Mouse (Mus musculus): Measurements from ENCODE around the gene Rin3. TPM values are rescaled to one million over a fixed set of nuclear protein-coding genes. Genes with fewer than 3 reads are reported as not detected.
"Not testable (repeated sequence)": the region's sequence is repeated elsewhere in the genome, so short reads cannot be mapped to it uniquely, and the experiment has no call there.

Rin3 gene
- total RNA-seq, 2 experiments from 2014 or later = 3.8 to 5.9 TPM

DNA sequence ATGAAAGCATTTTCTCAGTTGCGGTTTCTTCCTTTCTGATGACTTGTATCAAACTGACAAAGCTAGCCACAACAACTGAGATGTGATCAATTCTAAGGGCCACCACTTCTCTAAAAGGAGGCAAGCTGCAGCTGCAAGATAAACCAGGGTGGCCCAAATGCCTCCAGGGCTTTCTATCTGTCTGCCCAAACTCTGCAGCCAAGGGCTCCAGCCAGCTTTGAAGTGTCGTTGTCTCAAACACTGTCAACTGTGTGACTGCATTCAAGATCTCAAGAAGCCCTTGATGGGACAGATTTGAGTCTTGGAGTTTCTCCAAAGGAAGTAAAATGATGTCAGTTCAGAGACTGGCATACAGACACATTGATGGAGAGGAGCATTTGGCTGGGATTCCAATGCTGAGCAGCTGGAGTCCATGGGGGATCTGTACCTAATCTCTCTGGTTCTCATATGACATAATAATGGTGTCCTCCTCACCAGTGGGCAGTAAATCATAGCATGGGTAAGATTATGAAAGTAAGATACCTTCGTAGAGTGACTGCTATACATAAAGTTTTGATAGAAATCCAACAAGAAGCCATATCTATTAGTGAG, 24.2 kb upstream of the Rin3 start:
- intact Hi-C loops (cut with DNase I) = no loop called here
- Histone ChIP-seq H3K27ac (no peak overlapping the region), H3K4me3 (no peak overlapping the region)
- DNase-seq (ENCODE audit: extremely low spot score in 1 of 2, low spot score in 2 of 2) = no peak
- TF ChIP-seq CTCF (IDR thresholded peaks at IDR 0.05) = no peak

DNA sequence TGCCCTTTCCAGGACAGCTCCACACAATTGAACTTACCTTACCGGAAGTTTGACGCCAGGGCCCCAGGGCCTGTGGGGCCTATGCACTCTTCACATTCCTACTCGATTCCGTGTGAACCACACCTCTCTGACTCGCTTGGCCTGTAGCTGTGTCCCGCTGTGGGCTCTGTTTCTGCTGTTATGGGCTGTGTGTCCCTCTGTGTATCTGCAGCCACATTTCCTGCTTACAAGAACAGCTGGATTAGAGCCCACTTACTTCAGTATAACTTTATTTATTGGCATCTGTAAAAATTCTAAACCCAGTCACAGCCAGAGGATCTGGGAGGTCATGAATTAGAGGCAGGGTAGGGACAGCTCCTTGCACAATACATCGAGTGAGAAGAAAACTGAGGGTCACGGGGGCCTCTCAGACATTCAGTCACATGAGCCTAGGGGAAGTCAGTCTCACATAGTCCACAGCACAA, 20.9 kb upstream of the Rin3 start:
- intact Hi-C loops (cut with DNase I) = no loop called here
- no peak for TF ChIP-seq CTCF (IDR thresholded peaks at IDR 0.05)
- DNase-seq (ENCODE audit: extremely low spot score in 1 of 2, low spot score in 2 of 2) = no peak
- Histone ChIP-seq H3K27ac (no peak overlapping the region), H3K4me3 (no peak overlapping the region)

DNA sequence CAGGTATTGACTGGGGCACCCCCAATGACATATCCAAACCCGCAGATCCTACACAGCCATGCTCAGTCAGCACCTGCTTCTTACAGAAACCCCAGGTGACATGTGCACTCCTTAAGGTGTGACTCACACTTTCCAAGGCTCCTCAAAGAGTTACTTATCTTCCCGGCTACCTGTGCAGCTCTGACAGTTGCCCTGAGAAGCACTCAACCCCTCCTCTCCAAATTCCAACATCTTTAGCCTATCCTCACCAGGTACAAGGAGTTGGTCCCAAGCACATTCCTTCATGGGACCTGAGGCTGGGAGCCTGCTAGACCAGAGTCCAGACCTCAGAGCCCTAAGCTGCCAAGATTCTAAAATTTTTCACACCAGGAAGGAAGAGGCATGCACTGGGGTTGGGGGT, 20.0 kb upstream of the Rin3 start:
- no peak for TF ChIP-seq CTCF (IDR thresholded peaks at IDR 0.05)
- Histone ChIP-seq H3K4me3 (no peak overlapping the region), H3K27ac (no peak overlapping the region)
- intact Hi-C loops (cut with DNase I) = no loop called here
- no peak for DNase-seq (ENCODE audit: extremely low spot score in 1 of 2, low spot score in 2 of 2)

DNA sequence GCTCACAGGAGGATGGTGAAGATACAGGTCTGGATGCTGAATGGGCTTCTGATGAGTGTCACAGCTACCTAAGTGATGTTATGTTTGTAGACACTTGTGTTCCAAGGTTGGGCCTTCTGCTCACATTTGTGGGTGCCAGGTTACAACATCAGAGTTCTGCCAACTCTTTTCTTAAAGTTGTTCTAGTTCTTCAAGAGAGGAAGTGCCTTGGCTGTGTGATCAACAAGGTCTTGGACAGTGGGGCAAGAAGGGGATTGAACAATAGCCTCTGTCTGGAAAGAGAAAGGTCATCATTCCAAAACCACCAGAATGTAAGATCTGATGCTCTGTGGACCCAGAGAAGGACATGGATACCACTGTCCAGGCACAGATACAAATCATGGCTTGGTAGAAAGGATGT, 19.6 kb upstream of the Rin3 start:
- DNase-seq (ENCODE audit: extremely low spot score in 1 of 2, low spot score in 2 of 2) = no peak
- H3K4me3 ChIP-seq = no peak overlapping the region
- no peak for TF ChIP-seq CTCF (IDR thresholded peaks at IDR 0.05)
- intact Hi-C loops (cut with DNase I) = no loop called here
- H3K27ac ChIP-seq = no peak overlapping the region

DNA sequence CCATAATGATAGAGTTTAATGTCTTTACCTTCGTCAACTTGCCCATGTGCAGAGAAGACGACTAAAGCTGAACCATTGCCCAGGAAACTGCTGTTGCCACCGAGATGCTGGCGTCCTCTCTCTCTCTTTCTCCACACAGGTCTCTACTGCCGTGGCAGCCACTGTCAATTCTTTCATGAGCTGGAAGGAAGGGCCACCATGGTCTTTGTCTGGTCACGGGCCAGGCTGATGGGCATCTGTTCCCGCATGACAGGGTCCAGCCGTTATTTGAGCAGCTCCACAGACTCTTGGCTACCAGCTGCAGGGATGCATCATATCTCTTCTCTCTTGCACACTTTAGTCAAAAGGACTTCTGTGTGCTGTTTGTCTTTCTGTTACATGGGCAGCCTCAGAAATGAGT, 16.4 kb upstream of the Rin3 start:
- DNase-seq (ENCODE audit: extremely low spot score in 1 of 2, low spot score in 2 of 2) = no peak
- TF ChIP-seq CTCF (IDR thresholded peaks at IDR 0.05) = no peak
- Histone ChIP-seq H3K27ac (no peak overlapping the region), H3K4me3 (no peak overlapping the region)
- intact Hi-C loops (cut with DNase I) = no loop called here

DNA sequence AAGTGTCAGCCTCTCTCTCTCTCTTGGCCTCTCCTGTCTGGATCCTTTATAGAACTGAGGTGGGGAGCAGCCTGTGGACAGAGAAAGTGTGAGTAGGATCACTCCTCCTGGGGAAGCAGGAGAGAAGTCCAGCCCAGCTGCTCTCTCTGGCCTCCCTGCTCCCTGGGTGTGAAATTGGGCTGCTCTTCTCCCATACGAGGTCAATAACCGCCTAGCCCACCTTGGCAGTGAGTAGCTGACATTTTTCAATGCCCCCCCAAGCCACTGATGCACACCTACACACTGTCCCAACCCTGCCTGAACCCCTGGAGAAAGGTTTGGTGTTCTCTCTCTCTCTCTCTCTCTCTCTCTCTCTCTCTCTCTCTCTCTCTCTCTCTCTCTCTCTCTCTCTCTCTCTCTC, 13.7 kb upstream of the Rin3 start:
- intact Hi-C loops (cut with DNase I) = no loop called here
- Histone ChIP-seq H3K4me3 (no peak overlapping the region), H3K27ac (no peak overlapping the region)
- TF ChIP-seq CTCF (IDR thresholded peaks at IDR 0.05) = no peak
- no peak for DNase-seq (ENCODE audit: extremely low spot score in 1 of 2, low spot score in 2 of 2)

DNA sequence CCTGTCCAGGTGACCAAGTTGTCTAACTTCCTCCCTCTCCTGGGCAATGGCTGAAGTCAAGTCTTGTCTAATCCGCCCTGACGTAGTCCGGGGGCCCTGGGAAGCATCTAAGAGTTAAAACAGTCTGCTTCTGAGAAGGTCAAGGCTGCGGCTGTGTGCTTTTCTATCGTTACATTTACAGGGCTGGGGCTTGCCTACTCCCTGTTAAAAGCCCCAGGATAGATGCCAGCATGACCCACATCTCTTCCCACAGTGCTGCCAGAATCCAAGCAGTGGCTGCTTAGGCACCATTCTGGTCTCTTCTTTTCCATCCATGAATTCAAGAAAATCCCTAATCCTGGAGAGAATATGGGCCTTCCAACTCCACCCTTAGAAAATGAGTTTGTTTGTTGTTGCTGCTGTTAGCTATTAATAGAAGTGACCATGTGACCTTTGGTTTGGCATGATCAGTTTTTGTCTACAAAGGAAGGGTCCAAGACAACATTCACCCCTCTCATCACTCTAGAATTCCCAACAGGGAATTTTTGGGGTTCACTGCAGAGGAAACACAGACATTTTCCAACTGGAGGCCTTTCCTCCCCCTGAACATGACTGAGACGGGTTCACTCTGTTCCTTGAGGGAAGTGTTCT, 12.0 kb upstream of the Rin3 start:
- no peak overlapping the region for H3K27ac ChIP-seq
- no peak for TF ChIP-seq CTCF (IDR thresholded peaks at IDR 0.05)
- intact Hi-C loops (cut with DNase I) = no loop called here
- no peak overlapping the region for H3K4me3 ChIP-seq
- DNase-seq (ENCODE audit: extremely low spot score in 1 of 2, low spot score in 2 of 2) = no peak

DNA sequence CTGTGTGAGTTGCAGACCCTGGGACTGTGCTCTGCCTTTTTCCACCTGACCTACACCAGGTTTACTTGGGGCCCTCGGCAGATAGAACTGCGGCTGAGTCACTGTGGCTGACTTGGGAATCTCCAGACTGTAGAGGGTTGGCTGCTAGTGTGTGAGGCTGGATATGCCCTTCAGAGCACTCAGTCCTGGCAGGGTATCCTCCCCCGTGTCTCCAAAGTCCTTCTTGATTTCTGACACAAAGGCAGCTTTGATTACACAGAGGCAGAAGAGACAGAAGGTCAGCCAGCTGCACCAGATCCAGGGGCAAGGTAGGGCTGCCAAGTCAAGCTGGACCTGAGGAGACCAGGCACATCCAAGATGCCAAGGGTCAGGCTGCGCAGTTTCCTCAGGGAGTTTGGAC, 11.4 kb upstream of the Rin3 start:
- no peak for DNase-seq (ENCODE audit: extremely low spot score in 1 of 2, low spot score in 2 of 2)
- no peak overlapping the region for H3K4me3 ChIP-seq
- H3K27ac ChIP-seq = no peak overlapping the region
- intact Hi-C loops (cut with DNase I) = no loop called here
- TF ChIP-seq CTCF (IDR thresholded peaks at IDR 0.05) = no peak

DNA sequence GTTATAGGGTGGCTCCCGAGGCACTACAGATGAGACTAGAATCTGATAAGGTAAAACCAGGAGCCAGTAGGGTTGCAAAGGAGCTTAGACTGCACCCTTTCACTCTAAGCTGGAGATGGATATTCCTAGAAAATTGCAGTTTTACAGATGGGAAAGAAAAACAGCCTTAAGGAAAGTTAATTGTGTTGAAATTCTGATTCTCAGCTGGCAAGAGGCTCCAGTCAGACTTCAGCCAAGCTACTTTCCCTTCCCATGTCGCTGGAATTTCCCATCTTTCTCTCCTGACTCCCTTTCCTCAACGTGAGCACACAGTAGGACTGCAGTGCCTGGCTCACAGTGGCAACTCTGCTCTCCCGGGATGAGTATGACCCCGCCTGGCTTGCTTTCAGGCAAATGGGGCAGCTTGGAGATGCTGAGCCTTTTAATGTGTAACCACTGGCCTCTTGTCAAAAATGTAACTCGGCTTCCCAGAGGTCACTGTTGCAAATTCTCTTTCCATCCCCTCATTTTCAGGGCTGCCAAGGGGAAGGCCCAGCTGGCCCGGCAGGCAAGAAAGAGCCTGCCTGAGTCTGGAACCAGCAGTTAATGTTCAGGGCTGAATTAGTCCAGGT, 6.9 kb upstream of the Rin3 start:
- no peak for DNase-seq (ENCODE audit: extremely low spot score in 1 of 2, low spot score in 2 of 2)
- Histone ChIP-seq H3K4me3 (no peak overlapping the region), H3K27ac (no peak overlapping the region)
- intact Hi-C loops (cut with DNase I) = no loop called here
- no peak for TF ChIP-seq CTCF (IDR thresholded peaks at IDR 0.05)

DNA sequence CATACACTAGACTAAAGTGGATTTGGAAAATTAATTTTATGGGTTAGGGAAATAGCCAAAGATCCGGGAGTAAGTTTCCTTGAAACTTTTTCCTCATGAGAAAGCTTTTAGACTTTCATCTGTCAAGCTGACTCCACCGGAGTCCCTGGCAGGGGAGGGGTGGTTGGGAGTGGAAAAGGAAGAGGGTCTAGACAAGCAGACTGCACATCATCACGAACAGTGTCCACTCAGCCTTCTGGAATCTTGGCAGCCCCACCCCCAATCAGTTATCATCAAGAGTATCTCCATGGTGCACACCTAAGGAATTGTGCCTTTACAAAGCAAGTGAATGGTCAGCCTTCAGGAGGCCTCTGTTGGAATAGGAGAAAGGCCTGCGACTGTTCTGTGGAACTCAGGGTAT, 2.6 kb upstream of the Rin3 start:
- intact Hi-C loops (cut with DNase I); H3K27ac ChIP-seq; DNase-seq (ENCODE audit: extremely low spot score in 1 of 2, low spot score in 2 of 2); H3K4me3 ChIP-seq: not testable (repeated sequence)

DNA sequence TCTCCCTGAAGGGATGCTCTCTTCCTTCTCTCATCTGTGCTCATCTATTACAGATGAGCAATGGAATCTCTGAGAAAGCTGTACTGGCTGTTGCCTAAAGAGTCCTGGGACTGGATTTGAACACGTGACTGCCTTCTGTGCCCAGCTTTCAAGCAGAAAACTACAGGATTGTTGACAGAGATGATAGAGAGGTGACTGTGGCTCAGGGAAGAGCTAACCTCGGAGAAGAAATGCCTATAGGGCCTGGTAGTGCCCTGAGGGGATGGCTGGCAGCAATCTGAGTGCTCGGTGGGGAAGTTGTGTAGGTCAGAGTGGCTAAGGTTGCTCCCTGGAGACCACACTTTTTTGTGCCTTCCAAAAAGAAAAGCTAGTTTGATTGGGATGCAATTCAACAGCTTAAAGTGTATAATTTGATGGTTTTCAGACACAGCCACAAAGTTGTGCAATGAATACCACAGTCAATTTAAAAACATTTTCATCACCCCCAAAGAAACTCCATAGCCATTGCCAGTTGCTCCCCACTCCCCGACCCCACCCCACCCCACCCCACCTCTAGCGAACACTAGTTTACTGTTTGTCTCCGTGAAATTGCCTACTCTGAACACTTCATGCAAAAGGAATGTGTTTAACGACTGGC, 1.9 kb upstream of the Rin3 start:
- Histone ChIP-seq H3K27ac (no peak overlapping the region), H3K4me3 (no peak overlapping the region)
- intact Hi-C loops (cut with DNase I) = no loop called here
- TF ChIP-seq CTCF (IDR thresholded peaks at IDR 0.05) = no peak
- DNase-seq (ENCODE audit: extremely low spot score in 1 of 2, low spot score in 2 of 2) = no peak

DNA sequence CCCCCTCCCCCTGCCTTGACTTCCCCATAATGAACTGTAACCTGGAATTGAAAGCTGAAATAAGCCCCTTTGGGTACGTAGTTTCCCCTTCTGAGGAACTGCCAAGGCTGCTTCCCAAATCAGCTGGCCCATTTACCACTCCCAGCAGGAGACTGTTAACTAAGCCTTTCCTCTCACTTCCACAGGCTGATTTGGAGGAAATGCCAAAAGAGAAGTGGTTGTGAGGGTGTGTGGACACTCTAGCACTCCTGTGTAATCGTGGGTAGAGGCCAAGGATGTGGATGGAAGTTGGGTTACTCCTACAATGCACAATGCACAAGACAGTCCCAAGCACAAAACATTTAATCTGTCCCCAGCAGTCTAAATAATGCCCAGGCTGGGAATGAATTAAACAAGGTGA, 722 bp upstream of the Rin3 start:
- Histone ChIP-seq H3K27ac (no peak overlapping the region), H3K4me3 (no peak overlapping the region)
- DNase-seq (ENCODE audit: extremely low spot score in 1 of 2, low spot score in 2 of 2) = no peak
- intact Hi-C loops (cut with DNase I) = no loop called here
- TF ChIP-seq CTCF (IDR thresholded peaks at IDR 0.05) = no peak

All from left cerebral cortex, adult 2 months (tissue).